Mouse (Mus musculus): ENCODE measurements around the gene Olfr1328.
"Not testable (repeated sequence)": the region's sequence is repeated elsewhere in the genome, so short reads cannot be mapped to it uniquely, and the experiment has no call there.

Olfr1328 gene

GRCm38 (mm10) chr4:118938512-118938911 lies at the start of gene Olfr1328:
Olfr1328 (minus strand) TSS chr4:118938612.
- no peak for DNase-seq (ENCODE audit: low spot score)

- no peak for DNase-seq (ENCODE audit: low spot score)
Measured at GRCm38 (mm10) chr4:118985291-118985690, 46.9 kb upstream of the Olfr1328 start.

- no peak for DNase-seq (ENCODE audit: low spot score)
Measured at GRCm38 (mm10) chr4:118973281-118973680, 34.9 kb upstream of the Olfr1328 start.

- DNase-seq (ENCODE audit: low spot score): no peak
Measured at GRCm38 (mm10) chr4:118967711-118968110, 29.3 kb upstream of the Olfr1328 start.

- DNase-seq (ENCODE audit: low spot score): no peak
Measured at GRCm38 (mm10) chr4:118961141-118961628, 22.8 kb upstream of the Olfr1328 start, which contains the start of gene Lao1. Lao1 (plus strand) TSS chr4:118961578.

- DNase-seq (ENCODE audit: low spot score): no peak
Measured at GRCm38 (mm10) chr4:118958812-118959211, 20.4 kb upstream of the Olfr1328 start.

- DNase-seq (ENCODE audit: low spot score): not testable (repeated sequence)
Measured at GRCm38 (mm10) chr4:118931326-118931725, 7.1 kb downstream of the Olfr1328 start.

- DNase-seq (ENCODE audit: low spot score): not testable (repeated sequence)
Measured at GRCm38 (mm10) chr4:118917365-118917764, 21.0 kb downstream of the Olfr1328 start, which contains the start of gene Olfr1329. Olfr1329 (minus strand) TSS chr4:118917465.

GRCm38 (mm10) chr4:118901981-118902380 lies 36.4 kb downstream of the Olfr1328 start:
- no peak for DNase-seq (ENCODE audit: low spot score)

- DNase-seq (ENCODE audit: low spot score): no peak
Measured at GRCm38 (mm10) chr4:118888297-118888696, 50.1 kb downstream of the Olfr1328 start, which contains the start of gene Olfr1330. Olfr1330 (plus strand) TSS chr4:118888597.
